Mouse (Mus musculus) heart, postnatal 0 days (tissue): ENCODE data around the gene Ptch2. TPM values are rescaled to one million over a fixed set of nuclear protein-coding genes. Genes with fewer than 3 reads are reported as not detected.

ENCODE experiments used
- ATAC-seq: fragments of 200-750 bp; cut with Nextera tagmentation; 2 replicates; pipeline ENCODE4 v1.8.0; 2017; ENCODE audit warnings: low read depth, moderate number of reproducible peaks, moderate library complexity; ENCODE audit not compliant: insufficient read depth
- DNase-seq: peaks from one replicate; pipeline ENCODE4 v3.0.0-alpha.2; 2016; ENCODE audit warnings: low spot score
- H3K27ac ChIP-seq: fragments of 300-500 bp; sonication (generic); 2 replicates; pipeline ENCODE4 v1.5.1; 2014; ENCODE audit warnings: low read depth, mild to moderate bottlenecking
- H3K27me3 ChIP-seq: fragments of 300-500 bp; sonication (generic); 2 replicates; pipeline ENCODE4 v1.6.1; 2014; ENCODE audit warnings: low read length, mixed read lengths; ENCODE audit not compliant: control insufficient read depth, insufficient read depth
- H3K36me3 ChIP-seq: fragments of 300-500 bp; sonication (generic); replicated peaks from 2 replicates; pipeline ENCODE4 v1.6.1; 2014; ENCODE audit warnings: low read length, mixed read lengths; ENCODE audit not compliant: control insufficient read depth, insufficient read depth
- H3K4me1 ChIP-seq: fragments of 300-500 bp; sonication (generic); 2 replicates; pipeline ENCODE4 v1.6.1; 2014; ENCODE audit warnings: antibody characterized with exemption; ENCODE audit not compliant: control insufficient read depth, insufficient read depth
- H3K4me2 ChIP-seq: fragments of 300-500 bp; sonication (generic); 2 replicates; pipeline ENCODE4 v1.6.1; 2014; ENCODE audit warnings: low read depth, mild to moderate bottlenecking, low read length, moderate library complexity
- H3K4me3 ChIP-seq: fragments of 300-500 bp; sonication (generic); 2 replicates; pipeline ENCODE4 v1.5.1; 2014; ENCODE audit warnings: low read depth, low read length
- H3K9ac ChIP-seq: fragments of 300-500 bp; sonication (generic); replicated peaks from 2 replicates; pipeline ENCODE4 v1.6.1; 2014; ENCODE audit warnings: low read depth, low read length, mixed read lengths
- H3K9me3 ChIP-seq: fragments of 300-500 bp; sonication (generic); replicated peaks from 2 replicates; pipeline ENCODE4 v1.6.1; 2016; ENCODE audit warnings: low read length; ENCODE audit not compliant: control insufficient read depth
- CTCF ChIP-seq: IDR thresholded peaks from 2 replicates; pipeline ENCODE4 v1.5.1; 2016; ENCODE audit warnings: antibody characterized with exemption, control low read depth, low read depth
- EP300 ChIP-seq: IDR thresholded peaks from 2 replicates; pipeline ENCODE4 v1.6.1; 2016; ENCODE audit warnings: antibody characterized with exemption, low read depth
- WGBS: fragments of 180-500 bp; shearing (Covaris S2); extraction: QIAGEN DNeasy Blood & Tissue Kit; methylation state at CpG from one replicate; pipeline ENCODE4 v1.1.7; 2014; 5-methylcytosine and 5-hydroxymethylcytosine counted together
- polyA plus RNA-seq: library from polyadenylated mRNA; unstranded; fragments of >200 nt; fragmentation: Nextera tagmentation; extraction: Ambion mirVana; gene quantifications from 2 replicates; pipeline ENCODE4 v1.2.1, GENCODE M21; 2015
- total RNA-seq: library from RNA; depleted of rRNA; stranded (reverse); fragments of >200 nt; gene quantifications from 2 replicates; pipeline ENCODE4 v1.2.3, GENCODE M21; 2014; ENCODE audit warnings: low replicate concordance

Gene Ptch2
- total and polyA plus RNA-seq, 2 experiments from 2014 or later, result 1.2 to 3.2 TPM

DNA sequence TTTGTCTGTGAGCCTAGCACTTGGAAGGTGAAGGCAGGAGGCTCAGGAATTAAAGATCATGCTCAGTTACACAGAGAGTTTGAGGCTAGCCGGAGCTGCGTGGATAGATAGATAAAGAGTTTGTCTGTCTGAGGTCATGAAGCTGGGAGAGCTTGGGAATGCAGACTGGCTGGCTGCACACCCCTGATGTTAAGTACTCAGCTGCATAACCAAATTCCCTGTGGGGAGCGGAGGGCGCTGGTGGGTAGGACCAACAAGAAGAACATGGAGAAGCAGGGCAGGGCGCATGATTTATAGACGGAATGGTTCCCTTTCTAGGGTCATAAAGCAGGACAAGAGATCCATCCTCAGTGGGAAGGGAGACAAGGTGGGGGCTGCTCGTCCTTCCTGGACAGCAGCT lies 47.1 kb downstream of the Ptch2 start:
- Histone ChIP-seq H3K27me3 (no peaks in the 10 kb centered on the region), H3K4me2 (no peak overlapping the region), H3K4me3 (no peak overlapping the region), H3K4me1 (no peaks in the 10 kb centered on the region), H3K27ac (no peak overlapping the region), H3K36me3 (no peaks in the 10 kb centered on the region), H3K9me3 (no peaks in the 10 kb centered on the region), H3K9ac (no peak overlapping the region)
- no peak for TF ChIP-seq EP300
- TF ChIP-seq CTCF, result no peak
- 39% methylated on average over 7 of the region's 7 CpGs for WGBS
- ATAC-seq, result no peak
- no peak for DNase-seq

DNA sequence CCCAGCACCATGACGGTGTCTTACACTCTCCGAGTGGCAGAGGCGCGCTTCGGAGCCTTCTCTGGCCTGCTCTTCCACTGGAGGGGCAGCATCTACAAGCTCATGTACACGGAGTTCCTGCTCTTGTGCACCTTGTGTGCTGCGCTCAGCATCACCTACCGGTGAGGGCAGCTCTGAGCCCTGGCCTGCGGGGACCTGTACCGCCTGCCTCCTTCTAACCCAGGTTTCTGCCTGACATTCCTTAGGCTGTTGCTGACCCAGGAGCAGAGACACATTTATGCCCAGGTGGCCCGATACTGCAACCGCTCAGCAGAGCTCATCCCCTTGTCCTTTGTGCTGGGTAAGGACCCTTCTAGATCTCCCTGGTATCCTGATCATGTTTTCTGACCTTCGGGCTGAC lies 49.4 kb downstream of the Ptch2 start:
- H3K27me3 ChIP-seq, result no peaks in the 10 kb centered on the region
- DNase-seq, result no peak
- no peak overlapping the region for H3K9ac ChIP-seq
- no peak overlapping the region for H3K27ac ChIP-seq
- WGBS, result 90% methylated on average over 13 of the region's 13 CpGs
- no peak for ATAC-seq
- H3K4me3 ChIP-seq, result no peak overlapping the region
- TF ChIP-seq CTCF, result no peak
- TF ChIP-seq EP300, result no peak
- no peaks in the 10 kb centered on the region for H3K9me3 ChIP-seq
- no peaks in the 10 kb centered on the region for H3K4me1 ChIP-seq
- no peak overlapping the region for H3K4me2 ChIP-seq
- peaks cover 4% of the 10 kb centered on the region for H3K36me3 ChIP-seq

- ATAC-seq (peak; percentile 24; the same call in 1 of the 2 replicates), DNase-seq (peak; percentile 60)
- no peaks in the 10 kb centered on the region for H3K4me1 ChIP-seq
- H3K4me3 ChIP-seq, result no peak overlapping the region
- TF ChIP-seq EP300 (no peak), CTCF (peak; percentile 78)
- peaks cover 13% of the 10 kb centered on the region for H3K36me3 ChIP-seq
- H3K9ac ChIP-seq, result no peak overlapping the region
- H3K27ac ChIP-seq, result no peak overlapping the region
- no peak overlapping the region for H3K4me2 ChIP-seq
- H3K9me3 ChIP-seq, result no peaks in the 10 kb centered on the region
- 38% methylated on average over 15 of the region's 15 CpGs for WGBS
- H3K27me3 ChIP-seq, result no peaks in the 10 kb centered on the region
Observed at GRCm38 (mm10) chr4:117146176-117146575, 50.3 kb downstream of the Ptch2 start.

GRCm38 (mm10) chr4:117148047-117148713 lies 52.3 kb downstream of the Ptch2 start:
- Histone ChIP-seq H3K27me3 (no peaks in the 10 kb centered on the region), H3K4me3 (no peak overlapping the region), H3K27ac (no peak overlapping the region), H3K4me2 (no peak overlapping the region), H3K36me3 (peaks cover 33% of the 10 kb centered on the region), H3K9me3 (no peaks in the 10 kb centered on the region), H3K9ac (no peak overlapping the region), H3K4me1 (peaks cover 4% of the 10 kb centered on the region; the same call in 1 of the 2 replicates)
- ATAC-seq (no peak), DNase-seq (no peak)
- TF ChIP-seq CTCF (no peak), EP300 (no peak)
- 78% methylated on average over 18 of the region's 18 CpGs for WGBS

DNA sequence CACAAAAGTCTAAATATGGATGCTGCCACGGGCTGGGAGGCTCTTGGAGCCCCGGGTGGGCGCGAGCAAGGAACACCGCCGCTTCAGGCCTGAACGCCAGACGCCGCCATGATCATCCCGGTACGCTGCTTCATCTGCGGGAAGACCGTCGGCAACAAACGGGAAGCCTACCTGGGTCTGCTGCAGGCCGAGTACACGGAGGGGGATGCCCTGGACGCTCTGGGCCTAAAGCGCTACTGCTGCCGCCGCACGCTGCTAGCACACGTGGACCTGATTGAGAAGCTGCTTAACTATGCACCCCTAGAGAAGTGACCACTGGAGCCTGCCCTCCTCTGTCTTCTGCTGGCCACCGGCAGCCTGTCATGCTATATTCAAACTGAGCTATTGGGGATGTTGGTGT lies 52.9 kb downstream of the Ptch2 start:
- H3K4me2 ChIP-seq, result no peak overlapping the region
- no peak overlapping the region for H3K27ac ChIP-seq
- no peaks in the 10 kb centered on the region for H3K27me3 ChIP-seq
- TF ChIP-seq EP300 (no peak), CTCF (no peak)
- no peak overlapping the region for H3K9ac ChIP-seq
- 65% methylated on average over 24 of the region's 24 CpGs for WGBS
- H3K36me3 ChIP-seq, result peaks cover 39% of the 10 kb centered on the region
- no peak overlapping the region for H3K4me3 ChIP-seq
- ATAC-seq (no peak), DNase-seq (no peak)
- H3K9me3 ChIP-seq, result no peaks in the 10 kb centered on the region
- peaks cover 7% of the 10 kb centered on the region; the same call in 1 of the 2 replicates for H3K4me1 ChIP-seq
